In the genomic region with DNA sequence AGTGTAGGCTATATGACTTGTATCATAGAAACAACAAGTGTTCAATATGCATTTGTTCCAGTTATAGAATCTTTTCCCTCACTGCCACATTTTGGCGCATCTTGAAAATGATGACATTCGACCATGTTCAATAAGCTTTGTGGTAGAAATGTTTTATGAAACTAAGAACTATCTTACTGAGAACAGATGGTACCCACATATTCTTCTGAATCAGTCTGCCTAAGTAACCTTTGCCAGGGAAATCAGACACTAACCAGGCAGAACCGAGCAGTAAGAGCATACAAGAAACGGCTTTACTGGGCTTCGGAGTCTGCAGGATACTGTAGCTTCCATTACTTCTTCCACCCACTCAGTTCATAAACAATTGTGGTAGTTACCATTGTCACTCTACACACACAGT, we compare ENCODE assay signal across 17 mouse cellular contexts.
"Had no signal": no experiment of that assay in that cellular context is flagged by ENCODE, and none has a peak within 500 bp of the region (broad histone marks: within the 10 kb centered on the region; RNA-seq: fewer than 3 reads in every experiment).

No protein-coding gene starts in this region.

- H3K4me1 ChIP-seq: limb, embryonic 12.5 days; limb, embryonic 15.5 days; lung, embryonic 15.5 days; stomach, embryonic 15.5 days had no signal

- H3K4me3 ChIP-seq: limb, embryonic 12.5 days; limb, embryonic 15.5 days; lung, embryonic 15.5 days; stomach, embryonic 15.5 days had no signal

- H3K27ac ChIP-seq: kidney, postnatal 0 days; limb, embryonic 12.5 days; limb, embryonic 15.5 days; liver, embryonic 14.5 days; lung, embryonic 15.5 days; stomach, embryonic 15.5 days had no signal

- DNase-seq: kidney, adult 2 months; kidney, postnatal 25 days; left cerebral cortex, postnatal 4 days; lung, adult 18-20 months; lung, postnatal 14 days; lung, postnatal 4 days; midbrain, embryonic 14.5 days; right cerebral cortex, postnatal 14 days; spleen, adult 18-20 months; thymus, adult 18-20 months; thymus, postnatal 36 days had no signal
